Mouse (Mus musculus) lung, adult 2 months (tissue): ENCODE measurements around the gene Smtnl1. TPM values are rescaled to one million over a fixed set of nuclear protein-coding genes. Genes with fewer than 3 reads are reported as not detected.

ENCODE experiments used
- DNase-seq: peaks from one replicate; pipeline ENCODE4 v3.0.0; 2022
- H3K4me1 ChIP-seq: fragments of 200-500 bp; 2 replicates; pipeline ENCODE4 v1.6.1; 2011; ENCODE audit warnings: low read length; ENCODE audit not compliant: control insufficient read depth, insufficient read depth
- H3K4me3 ChIP-seq: fragments of 200-500 bp; replicated peaks from 2 replicates; pipeline ENCODE3; 2011; ENCODE audit warnings: low read depth, mild to moderate bottlenecking, control low read depth, low read length; ENCODE audit errors: extremely low read depth
- CTCF ChIP-seq: fragments of 200-500 bp; IDR thresholded peaks from 2 replicates; pipeline ENCODE4 v1.5.1; 2011; ENCODE audit warnings: mild to moderate bottlenecking, low read length, control low read depth; ENCODE audit not compliant: insufficient read depth
- POLR2A ChIP-seq: fragments of 200-500 bp; IDR thresholded peaks from 2 replicates; pipeline ENCODE4 v1.6.1; 2011; ENCODE audit warnings: low read depth, mild to moderate bottlenecking, control low read depth, low read length, borderline replicate concordance; ENCODE audit errors: extremely low read depth
- WGBS: fragments of 180-500 bp; shearing (Covaris S2); methylation state at CpG from one replicate; pipeline ENCODE4 v1.1.7; 2018; 5-methylcytosine and 5-hydroxymethylcytosine counted together
- polyA plus RNA-seq: library from polyadenylated mRNA; depleted of rRNA; stranded (reverse); fragments of >200 nt; gene quantifications from 2 replicates; pipeline ENCODE4 v1.2.3, GENCODE M21; 2012

Gene Smtnl1
- polyA plus RNA-seq, 1 experiment, result 3.5 TPM

GRCm38 (mm10) chr2:84799041-84799561, 23.4 kb downstream of the Smtnl1 start:
- Histone ChIP-seq H3K4me3 (peak overlapping the region; percentile 78), H3K4me1 (no peaks in the 10 kb centered on the region; the same call in 1 of the 2 replicates)
- peak; percentile 57 for DNase-seq
- TF ChIP-seq POLR2A (no peak), CTCF (peak; percentile 51)
- under 1% methylated on average over 16 of the region's 16 CpGs for WGBS

GRCm38 (mm10) chr2:84798493-84798921, 23.9 kb downstream of the Smtnl1 start, which contains the start of gene Ube2l6:
Gene Ube2l6 (plus strand): TSS chr2:84798828.
- H3K4me1 ChIP-seq, result no peaks in the 10 kb centered on the region; the same call in 1 of the 2 replicates
- 0 out of 2 replicates have a peak, but pooled peaks have one; percentile 6 for TF ChIP-seq POLR2A
- no peak for TF ChIP-seq CTCF
- H3K4me3 ChIP-seq, result peak within 1 kb of the TSS; percentile 78
- WGBS, result under 1% methylated on average over 21 of the region's 21 CpGs
- peak; percentile 69 for DNase-seq

GRCm38 (mm10) chr2:84797833-84798492, 24.5 kb downstream of the Smtnl1 start:
- H3K4me3 ChIP-seq, result peak overlapping the region; percentile 78
- DNase-seq, result peak; percentile 64
- 9% methylated on average over 13 of the region's 13 CpGs for WGBS
- no peak for TF ChIP-seq POLR2A
- peak; percentile 90 for TF ChIP-seq CTCF
- H3K4me1 ChIP-seq, result no peaks in the 10 kb centered on the region; the same call in 1 of the 2 replicates

- TF ChIP-seq POLR2A, result no peak
- TF ChIP-seq CTCF, result no peak
- DNase-seq, result no peak
- WGBS, result 75% methylated on average over 3 of the region's 3 CpGs
- Histone ChIP-seq H3K4me3 (no peak overlapping the region), H3K4me1 (no peaks in the 10 kb centered on the region; the same call in 1 of the 2 replicates)
Measured at GRCm38 (mm10) chr2:84793871-84794270, 28.6 kb downstream of the Smtnl1 start.

GRCm38 (mm10) chr2:84793154-84793553, 29.3 kb downstream of the Smtnl1 start:
- 90% methylated on average over 3 of the region's 3 CpGs for WGBS

GRCm38 (mm10) chr2:84792516-84792915, 29.9 kb downstream of the Smtnl1 start:
- H3K4me1 ChIP-seq, result no peaks in the 10 kb centered on the region
- 20% methylated on average over 3 of the region's 3 CpGs for WGBS
- TF ChIP-seq CTCF (no peak), POLR2A (no peak)
- no peak for DNase-seq
- H3K4me3 ChIP-seq, result no peak overlapping the region

More at GRCm38 (mm10) chr2:84793154-84793553, 29.3 kb downstream of the Smtnl1 start:
- Histone ChIP-seq H3K4me1 (no peaks in the 10 kb centered on the region; the same call in 1 of the 2 replicates), H3K4me3 (no peak overlapping the region)
- DNase-seq, result no peak
- TF ChIP-seq POLR2A, result no peak
- TF ChIP-seq CTCF, result no peak

- no peak for DNase-seq
- Histone ChIP-seq H3K4me3 (no peak overlapping the region), H3K4me1 (no peaks in the 10 kb centered on the region)
- TF ChIP-seq POLR2A (no peak), CTCF (no peak)
- WGBS, result 56% methylated on average over 9 of the region's 9 CpGs
Measured at GRCm38 (mm10) chr2:84790418-84790817, 32.0 kb downstream of the Smtnl1 start.

GRCm38 (mm10) chr2:84788316-84788715, 34.1 kb downstream of the Smtnl1 start:
- Histone ChIP-seq H3K4me1 (no peaks in the 10 kb centered on the region), H3K4me3 (no peak overlapping the region)
- TF ChIP-seq POLR2A, result no peak
- TF ChIP-seq CTCF, result no peak
- no peak for DNase-seq
- WGBS, result 61% methylated on average over 3 of the region's 3 CpGs

- DNase-seq, result no peak
Measured at GRCm38 (mm10) chr2:84783840-84784566, 38.4 kb downstream of the Smtnl1 start.

GRCm38 (mm10) chr2:84783315-84783714, 39.1 kb downstream of the Smtnl1 start:
- 79% methylated on average over 1 of the region's 1 CpGs for WGBS
- TF ChIP-seq POLR2A, result no peak
- TF ChIP-seq CTCF, result no peak

More at GRCm38 (mm10) chr2:84783840-84784566, 38.4 kb downstream of the Smtnl1 start:
- no peaks in the 10 kb centered on the region for H3K4me1 ChIP-seq
- TF ChIP-seq CTCF, result no peak
- no peak for TF ChIP-seq POLR2A
- no peak overlapping the region for H3K4me3 ChIP-seq
- 52% methylated on average over 3 of the region's 3 CpGs for WGBS

More at GRCm38 (mm10) chr2:84783315-84783714, 39.1 kb downstream of the Smtnl1 start:
- Histone ChIP-seq H3K4me3 (no peak overlapping the region), H3K4me1 (no peaks in the 10 kb centered on the region)
- no peak for DNase-seq
